Mouse (Mus musculus): ENCODE data around the gene Large2. TPM values are rescaled to one million over a fixed set of nuclear protein-coding genes. Genes with fewer than 3 reads are reported as not detected.

The Large2 gene
- total RNA-seq, 2 experiments from 2014 or later = 0.10 to 0.99 TPM

DNA sequence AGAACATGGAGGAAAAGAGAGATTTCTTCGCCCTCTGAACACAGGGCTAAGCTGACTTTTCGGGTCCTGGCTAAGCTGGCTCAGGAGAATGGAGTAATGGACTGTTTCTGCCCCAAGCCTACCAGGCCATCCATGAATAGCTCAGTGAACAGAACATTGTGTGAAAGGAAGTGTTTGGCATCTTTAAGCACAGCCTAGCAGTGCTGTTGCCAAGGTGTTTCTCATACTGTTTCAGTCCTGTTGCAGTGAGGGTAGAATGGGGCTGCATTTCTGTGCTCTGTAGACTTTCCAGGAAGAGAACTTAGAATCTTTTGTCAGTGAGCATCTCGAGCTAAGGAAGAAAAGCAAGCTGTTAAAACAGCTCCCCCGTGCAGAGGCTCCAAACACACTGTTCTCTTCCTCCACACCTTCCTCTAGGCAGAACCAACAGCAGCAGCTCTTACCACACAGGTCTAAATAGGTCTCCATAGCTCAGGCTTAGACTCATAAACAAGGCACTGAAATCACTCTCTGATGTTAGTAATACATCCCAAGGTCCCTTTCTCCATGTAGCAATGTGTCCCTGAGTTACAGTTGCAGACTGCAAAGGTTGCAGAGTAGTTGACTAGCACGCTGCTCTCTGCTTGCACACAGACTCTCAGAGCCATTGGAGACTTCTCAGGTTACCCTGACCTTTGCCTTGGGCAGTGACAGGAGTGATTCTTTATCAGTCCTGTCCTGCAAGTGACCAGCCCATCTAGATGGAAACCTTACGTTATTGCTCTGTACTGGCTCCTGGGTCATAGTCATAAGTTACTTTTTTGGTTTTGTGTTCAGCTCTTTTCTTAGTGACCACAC, 24.9 kb downstream of the Large2 start:
- intact Hi-C loops (cut with DNase I) = no loop called here
- DNase-seq = no peak

GRCm38 (mm10) chr2:92347191-92347590, 27.5 kb downstream of the Large2 start:
- intact Hi-C loops (cut with DNase I) = no loop called here
- DNase-seq = no peak

DNA sequence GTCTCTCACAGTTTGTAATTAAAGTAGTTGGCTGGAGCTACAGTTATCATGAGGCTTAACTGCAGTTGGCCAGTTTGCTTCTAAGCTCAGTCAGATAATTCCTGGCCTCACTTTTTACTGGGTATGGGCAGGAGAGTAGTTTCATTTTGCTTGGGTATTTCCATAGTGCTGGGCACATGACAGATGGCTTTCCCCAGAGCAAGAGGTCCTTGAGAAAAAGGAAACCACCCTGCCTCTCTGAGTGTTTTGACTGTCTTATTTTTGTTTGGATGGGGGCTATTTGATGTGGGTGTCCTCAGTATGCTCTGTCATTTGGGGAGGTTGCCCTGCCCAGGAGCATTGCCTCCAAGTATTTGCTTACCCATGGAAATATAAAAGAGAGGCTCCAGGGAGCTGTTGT, 32.3 kb downstream of the Large2 start:
- intact Hi-C loops (cut with DNase I) = no loop called here
- DNase-seq = no peak

GRCm38 (mm10) chr2:92331871-92332270, 42.8 kb downstream of the Large2 start:
- no peak for DNase-seq
- intact Hi-C loops (cut with DNase I) = loop anchor here (2.0 to 10.0 kb wide), 3 partner anchors 35 to 345 kb away; no protein-coding TSS in a partner anchor

DNA sequence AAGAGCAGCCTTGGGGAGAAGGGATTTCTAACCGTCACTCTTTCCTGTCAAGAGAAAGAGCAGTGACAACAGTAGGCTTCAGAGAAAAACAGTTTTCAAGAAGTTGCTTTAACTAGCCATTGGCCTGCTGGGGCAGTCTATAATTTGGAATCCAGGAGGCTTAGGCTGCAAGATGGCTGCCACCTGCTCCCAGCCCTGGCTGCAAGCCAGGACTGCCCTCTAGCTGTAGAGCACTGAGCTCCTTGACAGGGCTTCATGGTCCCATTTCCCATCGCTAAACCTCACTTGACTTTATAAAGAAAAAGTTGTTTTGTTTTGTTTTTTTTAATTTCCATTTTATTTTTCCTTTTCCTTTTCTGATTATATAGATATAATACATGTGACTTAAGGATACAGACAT, 43.3 kb downstream of the Large2 start:
- intact Hi-C loops (cut with DNase I) = loop anchor here (2.0 to 10.0 kb wide), 3 partner anchors 35 to 344 kb away; no protein-coding TSS in a partner anchor
- no peak for DNase-seq

GRCm38 (mm10) chr2:92330840-92331239, 43.8 kb downstream of the Large2 start:
- intact Hi-C loops (cut with DNase I) = loop anchor here (2.0 to 10.0 kb wide), 3 partner anchors 34 to 344 kb away; no protein-coding TSS in a partner anchor
- peak; percentile 49 to 63 for DNase-seq

GRCm38 (mm10) chr2:92328206-92328605, 46.5 kb downstream of the Large2 start:
- intact Hi-C loops (cut with DNase I) = no loop called here
- no peak for DNase-seq

DNA sequence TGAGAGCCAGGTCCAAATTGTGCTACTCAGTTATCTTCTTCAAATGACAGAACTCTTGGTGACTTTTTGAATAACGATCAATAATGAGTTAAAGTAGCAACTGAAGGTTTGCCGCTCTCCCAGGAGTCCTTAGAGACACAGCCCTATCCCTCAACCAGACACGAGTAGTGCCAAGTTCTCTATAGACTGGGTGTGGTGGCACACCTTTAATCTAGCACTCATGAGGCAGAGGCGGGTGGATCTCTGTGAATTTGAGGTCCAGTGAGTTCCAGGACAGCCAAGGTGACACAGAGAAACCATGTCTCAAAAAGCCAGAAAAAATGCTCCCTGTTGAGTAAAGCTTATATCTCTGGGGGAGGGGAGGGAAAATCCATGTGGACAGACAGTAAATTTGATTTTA, 47.1 kb downstream of the Large2 start:
- intact Hi-C loops (cut with DNase I) = no loop called here
- DNase-seq = no peak

- DNase-seq = no peak
- intact Hi-C loops (cut with DNase I) = no loop called here
Observed at GRCm38 (mm10) chr2:92326221-92326620, 48.4 kb downstream of the Large2 start.

DNA sequence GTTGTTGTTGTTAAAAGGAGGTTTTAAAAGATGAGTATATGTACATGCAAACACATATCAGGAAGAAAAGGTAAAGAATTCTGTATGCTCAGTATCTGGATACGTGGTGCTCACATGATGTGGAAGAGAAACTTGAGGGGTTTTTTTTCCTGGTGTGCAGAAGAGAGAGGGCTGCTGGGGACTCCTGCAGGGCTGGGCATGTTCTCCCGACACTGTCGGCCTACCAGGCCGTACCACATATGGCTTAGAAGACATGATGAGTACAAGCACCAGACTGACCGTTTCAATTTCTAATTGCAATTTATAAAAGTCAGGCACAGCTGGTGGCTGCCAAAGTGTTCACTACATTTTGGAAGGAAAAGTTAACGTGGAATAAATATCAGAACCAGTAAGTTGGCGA, 49.0 kb downstream of the Large2 start:
- intact Hi-C loops (cut with DNase I) = no loop called here
- DNase-seq = no peak

DNA sequence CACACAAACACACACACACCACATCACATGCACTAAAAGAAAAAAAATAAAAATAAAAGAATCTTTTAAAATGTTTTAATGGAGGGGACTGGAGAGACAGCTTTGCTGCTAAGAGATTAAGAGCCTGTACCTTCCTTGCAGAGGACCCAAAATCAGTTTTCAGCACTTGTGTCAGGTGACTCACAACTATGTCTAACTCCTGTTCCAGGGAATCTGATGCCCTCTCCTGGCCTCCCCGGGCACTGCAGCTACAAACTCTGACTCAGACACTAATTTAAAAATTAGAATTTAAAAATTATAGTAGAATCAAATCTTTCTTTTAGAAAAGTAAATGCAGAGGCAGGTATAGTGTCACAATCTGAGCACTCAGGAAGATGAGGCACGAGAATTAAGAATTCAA, 52.0 kb downstream of the Large2 start:
- DNase-seq = peak in 1 of 2 experiments; percentile 45
- intact Hi-C loops (cut with DNase I) = no loop called here

DNA sequence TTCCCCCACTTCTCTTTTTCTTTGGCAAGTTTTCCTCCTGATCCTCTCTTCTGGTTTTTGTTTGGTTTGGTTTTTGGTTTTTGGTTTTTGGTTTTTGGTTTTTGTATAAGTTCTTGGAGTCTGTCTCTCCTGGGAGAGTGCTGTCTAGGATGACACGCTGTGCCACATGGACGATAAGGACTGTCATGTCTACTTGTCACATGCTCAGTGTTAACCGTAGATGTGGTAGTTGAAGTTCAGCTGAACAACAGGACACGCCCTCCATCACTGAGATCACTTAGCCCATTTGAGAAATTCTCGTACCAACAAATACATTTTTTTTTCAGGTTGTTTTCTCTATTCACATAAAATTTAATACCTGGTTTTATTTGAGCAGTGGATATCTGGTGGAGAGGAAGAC, 57.4 kb downstream of the Large2 start:
- DNase-seq = no peak
- intact Hi-C loops (cut with DNase I) = no loop called here

DNA sequence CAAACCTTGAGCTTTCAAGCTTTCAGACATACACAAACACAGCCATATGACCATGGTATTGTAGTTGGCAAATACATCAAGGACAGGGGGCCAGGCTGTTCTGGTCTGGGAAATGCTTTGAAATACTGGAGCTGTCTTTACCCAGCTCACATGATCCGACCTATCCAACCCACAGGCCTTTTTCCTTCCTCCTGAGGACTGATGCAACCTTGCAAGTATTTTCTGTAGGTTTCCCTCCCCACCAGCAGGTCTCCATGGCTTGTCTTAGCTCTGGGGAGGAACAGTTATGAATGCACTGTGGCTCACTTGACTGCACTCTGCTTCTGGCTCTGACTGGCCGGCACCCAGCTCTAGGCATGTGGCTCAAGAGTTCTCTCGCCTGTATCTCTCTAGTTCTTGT, 58.0 kb downstream of the Large2 start:
- intact Hi-C loops (cut with DNase I) = no loop called here
- no peak for DNase-seq

Small RNA genes lying within 50 kb of the gene (microRNA-seq; reads per million reads assigned to microRNA genes)
- 0 reads per million in 2 experiments for gene Mir7000

Other genes starting within 250 kb of the Large2 start
- 10 to 100 TPM; 23.0 to 29.8 TPM for gene Pex16, start 193 bp downstream of the Large2 start, total RNA-seq (2021)
- 1 to 10 TPM; 2.0 to 2.1 TPM for gene 1700029I15Rik, start 7.7 kb upstream of the Large2 start, total RNA-seq (2021)
- gene Mapk8ip1, start 26.4 kb upstream of the Large2 start, total RNA-seq (2021) = 10 to 100 TPM in 1 of 2 experiments, 1 to 10 TPM in 1; 9.3 to 10.3 TPM
- 10 to 100 TPM; 25.6 to 30.9 TPM for gene Cry2, start 59.2 kb upstream of the Large2 start, total RNA-seq (2021)
- 1 to 10 TPM; 6.7 to 6.9 TPM for gene Slc35c1, start 85.7 kb upstream of the Large2 start, total RNA-seq (2021)
- 1 to 10 TPM; 6.1 to 6.5 TPM for gene Chst1, start 224.8 kb upstream of the Large2 start, total RNA-seq (2021)

All from heart, postnatal 10 days (tissue).